Mouse (Mus musculus) stomach, postnatal 0 days (tissue): ENCODE measurements around the gene Clcnka.

Experiments used
- CTCF ChIP-seq: IDR thresholded peaks from 2 replicates; pipeline ENCODE4 v1.5.1; 2016; ENCODE audit warnings: antibody characterized with exemption, low read depth, mild to moderate bottlenecking, moderate library complexity
- EP300 ChIP-seq: optimal IDR thresholded peaks from 2 replicates; pipeline ENCODE3; 2016; ENCODE audit warnings: antibody characterized with exemption

DNA sequence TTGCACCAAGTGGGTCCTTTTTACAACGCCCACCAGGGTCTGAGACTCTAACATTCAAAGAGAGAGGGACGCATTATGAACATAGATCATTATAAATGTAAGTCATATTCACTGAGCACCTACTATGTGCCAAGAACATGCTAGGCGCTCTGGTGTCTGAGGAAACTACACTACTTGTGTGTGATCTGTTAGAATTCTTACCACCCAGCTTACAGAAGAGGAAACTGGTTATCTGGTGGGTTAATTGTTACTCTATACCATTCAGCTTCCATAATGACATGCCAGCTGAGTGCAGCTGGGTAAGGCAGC, 6.7 kb upstream of the Clcnka start:
- no peak for TF ChIP-seq CTCF
- no peak for TF ChIP-seq EP300
